Mouse (Mus musculus) granulocyte monocyte progenitor cell, adult 5-6 weeks (primary cell): Measurements from ENCODE around the gene Aldh16a1. TPM values are rescaled to one million over a fixed set of nuclear protein-coding genes. Genes with fewer than 3 reads are reported as not detected.
"Not testable (repeated sequence)": the region's sequence is repeated elsewhere in the genome, so short reads cannot be mapped to it uniquely, and the experiment has no call there.

Experiments used
- ATAC-seq: replicated peaks from 2 replicates; pipeline ENCODE4 v1.8.0; 2016; ENCODE audit warnings: mild to moderate bottlenecking, moderate TSS enrichment, inconsistent platforms; ENCODE audit not compliant: poor library complexity, severe bottlenecking
- total RNA-seq, 2 experiments: library from RNA; stranded (forward) in 1 of 2; stranded (reverse) in 1 of 2; fragments of 200-712, 200-1000 nt in 1 of 2; fragments of >200 nt in 1 of 2; fragmentation: Nextera tagmentation in 1 of 2; gene quantifications; 2 replicates each; pipeline ENCODE4 v1.2.3; 2014 to 2017

Aldh16a1 gene
- total RNA-seq, 2 experiments from 2014 or later, result 42.5 to 53.4 TPM

DNA sequence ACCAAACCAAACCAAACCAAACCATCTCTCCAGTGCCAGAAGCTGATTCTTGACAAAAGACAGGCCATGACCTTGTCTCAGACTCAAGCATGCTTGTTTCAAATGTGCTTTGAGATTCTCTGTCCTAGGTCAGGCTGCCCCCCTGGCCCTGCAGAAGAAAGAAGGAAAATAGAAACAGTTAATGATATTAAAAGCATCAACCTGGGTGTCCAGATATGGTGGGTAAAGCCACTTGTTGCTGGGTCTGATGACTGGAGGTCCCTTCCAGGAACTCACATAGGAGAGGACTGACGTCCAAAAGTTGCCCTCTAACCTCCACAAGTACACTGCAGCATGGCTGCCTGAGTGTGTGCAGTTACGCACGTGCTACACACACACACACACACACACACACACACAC lies 6.5 kb upstream of the Aldh16a1 start:
- ATAC-seq, result no peak

- no peak for ATAC-seq
Observed at GRCm38 (mm10) chr7:45160316-45160800, 6.0 kb upstream of the Aldh16a1 start.

DNA sequence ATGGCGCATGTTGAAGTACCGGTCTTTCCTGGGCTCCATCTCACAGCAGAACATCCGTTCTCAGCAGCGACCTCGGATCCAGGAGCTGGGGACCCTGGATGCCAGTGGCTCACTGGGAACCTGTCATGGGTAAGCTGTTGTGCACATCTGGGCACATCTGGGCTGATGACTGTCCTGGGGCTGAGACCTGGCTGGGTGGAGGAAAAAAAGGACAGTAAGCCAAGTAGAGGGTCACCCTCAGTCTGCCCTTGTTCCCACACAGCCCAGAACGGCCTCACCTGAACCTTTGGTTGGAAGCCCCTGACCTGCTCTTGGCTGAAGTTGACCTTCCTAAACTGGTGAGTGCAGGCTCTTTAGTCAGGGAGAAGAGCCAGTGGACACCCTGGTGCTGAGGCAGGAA lies 4.6 kb upstream of the Aldh16a1 start:
- ATAC-seq, result no peak

DNA sequence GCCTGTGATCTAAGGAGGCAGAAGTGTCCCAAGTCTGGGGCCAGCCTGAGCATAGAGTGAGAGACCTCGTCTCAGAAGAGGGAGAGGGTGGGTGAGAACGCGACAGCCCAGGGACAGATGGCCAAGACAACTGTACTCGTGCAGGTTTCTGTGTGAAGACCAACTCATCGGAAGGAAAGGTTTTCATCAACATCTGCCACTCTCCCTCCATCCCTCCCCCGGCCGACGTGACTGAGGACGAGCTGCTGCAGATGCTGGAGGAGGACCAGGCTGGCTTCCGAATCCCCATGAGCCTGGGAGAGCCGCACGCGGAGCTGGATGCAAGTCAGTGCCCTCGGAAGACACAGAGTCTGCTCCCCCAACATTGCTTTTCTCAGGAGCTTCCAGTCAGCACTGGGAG lies 3.1 kb upstream of the Aldh16a1 start:
- no peak for ATAC-seq

DNA sequence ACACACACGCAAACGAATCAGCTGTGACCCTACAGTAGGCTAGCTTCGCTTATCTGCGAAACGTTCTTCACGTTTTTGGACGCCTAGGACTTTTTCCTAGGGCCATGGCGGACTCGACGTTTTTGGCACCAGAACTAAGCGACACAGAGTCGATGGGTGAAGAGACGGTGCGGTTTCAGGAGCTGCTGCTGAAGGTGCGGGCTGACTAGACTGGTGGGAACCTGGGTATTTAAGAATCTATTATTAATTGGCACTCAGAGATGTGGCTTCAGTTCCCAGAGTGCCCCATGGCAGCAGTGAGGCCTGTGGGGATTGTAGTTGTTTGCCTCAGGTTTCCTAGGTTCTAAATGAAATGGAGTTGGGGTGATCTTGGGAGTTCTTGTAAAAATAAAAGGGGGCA lies 1.8 kb upstream of the Aldh16a1 start:
- no peak for ATAC-seq

DNA sequence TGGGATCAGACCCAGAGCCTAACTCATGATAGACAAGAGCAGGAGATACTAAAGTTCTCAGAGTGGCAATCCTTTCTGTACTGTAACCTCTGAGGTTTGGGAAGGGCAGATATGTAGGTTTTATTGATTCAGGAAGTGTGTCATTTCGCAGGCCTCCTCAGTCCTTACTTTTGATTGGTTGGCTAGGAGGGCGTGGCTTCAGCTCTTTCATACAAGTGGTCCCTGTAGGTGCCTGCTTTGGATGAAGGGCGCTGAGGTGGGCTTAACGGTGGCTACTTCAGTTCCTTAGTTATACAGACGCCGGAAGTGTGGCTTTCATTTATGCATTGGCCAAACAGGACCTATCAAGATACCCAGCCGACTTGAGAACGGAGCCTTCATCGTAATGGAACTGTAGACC lies 1.2 kb upstream of the Aldh16a1 start:
- ATAC-seq, result no peak

GRCm38 (mm10) chr7:45154993-45155514 lies 670 bp upstream of the Aldh16a1 start:
- ATAC-seq, result 0 out of 2 replicates have a peak, but pooled peaks have one; percentile 31

DNA sequence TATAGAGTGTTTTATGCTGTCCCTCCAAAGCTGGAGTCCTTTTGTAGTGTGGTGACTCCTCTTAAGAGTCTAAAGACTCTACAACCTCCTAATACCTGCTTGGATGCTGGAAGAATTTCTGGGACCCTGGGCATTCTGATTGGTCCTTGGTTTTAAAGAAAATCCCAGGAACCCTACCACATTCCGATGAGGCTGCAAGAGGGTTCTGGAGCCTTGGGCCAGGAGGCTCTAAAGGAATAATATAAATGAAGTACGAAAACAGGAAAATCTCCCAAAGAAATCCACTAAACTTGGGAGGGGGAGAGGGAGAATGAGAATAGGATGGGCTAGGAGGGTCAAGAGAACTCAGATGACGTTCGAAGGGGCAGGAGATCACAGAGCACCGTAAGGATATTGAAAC lies 798 bp downstream of the Aldh16a1 start:
- no peak for ATAC-seq

GRCm38 (mm10) chr7:45153052-45153451 lies 1.3 kb downstream of the Aldh16a1 start:
- not testable (repeated sequence) for ATAC-seq

DNA sequence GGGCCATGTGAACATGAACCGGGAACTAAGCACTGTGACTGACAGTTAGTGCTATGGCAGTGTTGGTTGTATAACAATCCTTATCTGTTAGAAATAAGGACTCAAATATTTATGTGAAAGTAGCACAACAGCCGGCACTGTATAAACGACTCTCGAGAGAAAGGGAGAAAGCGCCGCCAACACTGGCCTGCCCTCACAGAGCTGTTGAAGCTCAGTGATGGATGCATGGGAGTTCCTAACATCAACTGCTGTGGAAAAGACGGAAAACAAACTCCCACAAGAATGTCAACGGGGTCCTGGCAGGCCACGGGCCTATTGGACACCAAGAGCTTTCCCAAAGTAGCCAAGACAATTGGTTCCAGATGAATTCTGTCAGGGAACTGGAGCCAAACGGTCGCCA lies 3.1 kb downstream of the Aldh16a1 start:
- no peak for ATAC-seq

DNA sequence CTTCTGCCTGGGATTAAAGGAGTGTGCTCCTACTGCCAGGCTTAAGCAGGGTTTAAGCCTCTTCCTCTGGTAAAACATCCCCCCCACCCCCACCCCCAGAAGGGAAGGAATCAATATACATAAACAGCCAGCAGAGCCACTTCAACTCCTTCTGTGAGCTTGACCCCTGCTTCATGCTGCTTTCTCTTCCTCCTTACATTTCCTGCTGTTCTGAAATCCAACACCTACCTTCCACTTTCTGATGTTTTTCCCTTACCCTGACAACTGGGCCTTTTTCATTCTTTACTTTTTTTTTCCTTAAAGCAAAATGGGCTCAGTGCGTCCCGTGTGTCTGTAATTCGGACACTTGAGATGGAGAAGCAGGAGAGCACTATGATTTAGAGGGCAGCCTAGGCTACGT lies 4.1 kb downstream of the Aldh16a1 start:
- 0 out of 2 replicates have a peak, but pooled peaks have one; percentile 17 for ATAC-seq

DNA sequence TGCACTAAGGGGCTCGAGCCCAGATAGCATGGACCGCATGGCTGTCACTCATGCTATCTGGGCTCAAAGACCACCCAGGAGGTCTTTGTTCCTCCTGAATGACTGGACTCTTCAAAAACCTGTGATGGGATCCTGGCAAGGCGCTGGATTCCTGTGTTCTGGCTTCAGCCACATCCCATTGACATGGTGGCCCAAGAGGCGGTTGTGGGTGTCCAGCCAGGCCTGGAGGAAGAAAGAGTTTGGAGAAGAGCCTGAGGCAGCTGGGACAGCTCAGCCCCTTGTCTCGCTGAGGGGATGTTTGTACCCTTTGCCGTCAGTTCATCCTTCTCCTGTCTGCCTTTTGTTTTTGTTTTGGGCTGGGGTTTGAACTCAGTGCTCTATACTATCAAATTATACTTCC lies 4.8 kb downstream of the Aldh16a1 start:
- no peak for ATAC-seq

GRCm38 (mm10) chr7:45148534-45149098 lies 5.8 kb downstream of the Aldh16a1 start:
- no peak for ATAC-seq

DNA sequence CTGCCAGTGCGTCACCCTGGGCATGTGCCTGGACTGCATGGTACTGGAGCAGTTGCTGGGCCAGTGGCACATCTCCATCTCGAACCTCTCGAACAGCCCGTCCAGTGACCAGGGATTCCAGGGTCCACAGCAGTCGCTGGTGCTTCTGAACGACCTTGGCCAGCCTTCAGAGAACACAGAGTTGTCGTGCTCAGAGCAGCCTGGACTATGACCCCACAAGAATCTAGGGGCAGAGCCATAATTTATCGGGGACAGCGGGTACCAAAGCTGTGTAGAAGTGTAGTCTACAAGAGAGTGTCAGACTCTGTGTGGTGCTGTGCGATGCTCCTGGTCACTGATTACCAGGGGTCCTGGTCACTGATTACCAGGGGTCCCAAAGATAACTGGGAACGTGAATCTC lies 6.5 kb downstream of the Aldh16a1 start:
- ATAC-seq, result no peak

GRCm38 (mm10) chr7:45147267-45147666 lies 7.1 kb downstream of the Aldh16a1 start:
- no peak for ATAC-seq

DNA sequence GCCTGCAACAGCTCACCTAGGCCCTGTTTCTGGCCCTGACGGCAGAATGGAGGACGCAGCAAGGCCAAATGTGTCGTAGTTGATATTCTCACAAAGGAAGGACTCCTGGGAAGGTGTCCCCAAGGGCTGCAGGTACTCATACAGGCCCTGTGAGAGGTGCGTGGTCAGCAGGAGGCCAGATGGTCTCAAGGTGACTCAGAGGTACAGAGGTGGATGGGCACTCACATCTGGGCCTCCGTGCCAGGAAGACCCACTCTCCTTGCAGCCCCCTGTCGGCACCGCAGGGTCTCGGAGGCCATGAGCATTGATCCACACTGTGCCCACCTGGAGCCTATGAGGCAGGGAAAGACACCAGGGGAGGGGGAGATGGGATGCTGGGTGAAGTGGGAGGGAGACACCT lies 8.9 kb downstream of the Aldh16a1 start:
- no peak for ATAC-seq

DNA sequence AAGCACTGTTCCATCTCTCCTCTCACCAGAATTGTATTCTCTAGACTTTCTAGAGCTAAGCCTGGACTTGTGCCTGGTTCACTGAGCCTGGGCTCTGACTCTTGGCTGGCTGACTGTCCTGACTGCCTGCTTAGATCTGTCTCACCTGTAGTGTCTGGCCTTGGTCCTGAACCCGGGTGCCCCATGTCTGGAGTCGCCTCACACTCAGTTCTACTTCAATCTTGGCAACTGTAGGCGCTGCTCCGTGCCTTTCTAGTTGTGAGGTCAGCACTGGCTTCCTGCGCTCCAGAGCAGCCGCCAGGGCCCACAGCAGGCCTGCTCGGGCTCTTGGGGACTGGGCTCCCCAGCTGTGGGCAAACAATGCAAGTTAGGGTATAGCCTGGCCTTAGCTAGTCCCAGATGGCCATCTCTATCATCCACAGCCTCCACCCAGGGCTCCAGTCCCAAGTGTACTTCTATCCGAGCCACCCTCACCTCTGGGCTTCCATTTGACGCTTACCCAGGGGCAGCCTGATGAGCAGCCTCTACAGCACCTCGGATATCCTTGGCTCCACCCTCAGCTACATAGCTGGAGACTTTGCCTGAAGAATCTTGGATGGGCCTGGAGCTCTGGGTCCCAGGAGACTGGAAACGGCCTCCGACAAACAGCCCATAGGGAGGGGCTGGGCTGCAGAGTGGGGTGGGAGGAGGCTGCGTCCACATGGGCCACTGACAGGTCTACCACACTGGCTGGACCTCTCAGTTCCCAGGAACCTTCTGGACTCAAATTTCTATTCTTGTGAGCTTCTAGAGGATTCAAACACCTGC lies 9.8 kb downstream of the Aldh16a1 start:
- no peak for ATAC-seq

GRCm38 (mm10) chr7:45141914-45142313 lies 12.5 kb downstream of the Aldh16a1 start:
- ATAC-seq, result no peak

DNA sequence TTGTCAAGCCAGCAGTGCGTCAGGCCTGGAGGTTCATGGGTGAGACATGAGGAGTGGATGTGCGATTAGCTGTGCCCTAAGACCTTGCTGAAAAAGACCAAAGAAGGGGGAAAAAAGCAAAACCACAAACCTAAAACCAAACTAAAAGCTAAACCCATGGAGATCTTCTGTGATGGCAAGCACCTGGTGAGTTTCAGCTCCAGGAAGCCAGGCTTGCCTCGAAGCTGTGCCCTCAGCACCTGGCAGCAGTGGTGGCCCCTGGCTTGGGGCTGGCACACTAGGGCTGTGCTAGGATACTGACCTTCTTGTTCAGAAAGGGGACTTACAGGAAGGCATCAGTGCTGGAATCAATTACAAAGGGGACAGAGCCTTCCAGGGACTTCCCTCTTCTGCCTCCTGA lies 13.1 kb downstream of the Aldh16a1 start:
- ATAC-seq, result no peak

DNA sequence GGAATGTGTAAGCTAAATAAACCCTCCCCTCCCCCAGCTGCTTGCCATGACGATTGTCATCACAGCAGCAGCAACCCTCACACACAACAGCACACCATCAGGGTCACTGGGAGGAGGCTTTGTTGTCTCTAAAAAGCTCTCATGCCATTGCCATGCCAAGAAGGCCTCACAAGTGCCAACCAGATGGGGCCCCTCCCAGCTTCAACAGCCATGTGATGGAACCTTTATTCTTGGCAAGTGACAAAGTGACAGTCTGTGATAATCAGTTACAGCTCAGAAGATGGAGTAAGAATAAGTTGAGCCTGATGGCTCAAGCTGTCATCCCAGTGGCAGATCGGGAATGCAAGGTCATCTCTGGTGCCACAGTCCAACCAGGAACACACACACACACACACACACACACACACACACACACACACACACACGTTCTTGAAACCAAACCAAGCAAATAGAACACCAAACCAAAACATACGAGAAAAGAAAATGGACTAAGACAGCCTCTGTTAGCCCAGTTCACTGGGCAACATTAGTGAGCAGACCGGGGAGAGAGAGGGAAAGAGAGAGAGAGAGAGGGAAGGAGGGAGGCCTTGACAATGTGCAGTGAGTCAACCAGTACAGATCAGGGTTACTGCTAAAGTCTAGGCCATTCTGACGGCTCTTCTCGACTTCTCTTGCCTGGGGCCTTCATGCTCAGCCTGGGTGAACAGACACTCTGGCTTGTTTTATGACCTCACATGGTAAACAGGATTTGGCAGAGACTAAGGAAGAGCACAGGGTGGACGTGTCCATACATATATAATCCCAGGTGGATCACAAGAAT lies 14.3 kb downstream of the Aldh16a1 start:
- ATAC-seq, result no peak

DNA sequence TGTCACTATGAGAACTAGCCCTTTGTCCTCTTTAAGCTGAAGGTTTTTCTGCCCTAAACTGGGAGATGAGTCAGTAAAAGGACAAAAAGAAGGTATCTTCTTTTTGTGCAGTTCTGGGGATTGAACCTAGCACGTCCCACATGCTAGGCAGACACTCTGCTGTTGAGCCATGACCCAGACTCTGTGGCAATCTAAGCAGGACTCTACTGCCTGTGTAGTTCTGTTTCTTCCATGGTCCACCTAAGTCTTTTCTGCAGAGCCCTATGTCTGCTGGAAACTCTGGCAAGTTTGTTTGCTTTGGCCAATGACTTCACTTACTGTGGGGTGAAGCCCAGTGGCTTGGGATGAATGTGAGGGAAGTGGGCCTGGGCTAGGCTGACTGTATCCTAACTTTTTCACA lies 16.0 kb downstream of the Aldh16a1 start:
- no peak for ATAC-seq
